Mouse (Mus musculus) kidney, adult 2 months (tissue): Measurements from ENCODE around the gene Itga3.

Experiments used
- CTCF ChIP-seq: fragments of 200-500 bp; conservative IDR thresholded peaks from 2 replicates; pipeline ENCODE4 v1.5.1; 2011; ENCODE audit warnings: low read depth, mild to moderate bottlenecking, control low read depth, low read length, moderate library complexity, mixed read lengths; ENCODE audit not compliant: insufficient read depth, insufficient read length
- POLR2A ChIP-seq: fragments of 200-500 bp; IDR thresholded peaks from one replicate; pipeline ENCODE4 v1.6.1; 2011; ENCODE audit warnings: low read depth, low read length, control low read depth

GRCm38 (mm10) chr11:95069226-95069957 lies 7.2 kb downstream of the Itga3 start:
- TF ChIP-seq CTCF = no peak
- TF ChIP-seq POLR2A = no peak
